Mouse (Mus musculus) MEL (cell line): Measurements from ENCODE around the gene Rasl11a. TPM values are rescaled to one million over a fixed set of nuclear protein-coding genes. Genes with fewer than 3 reads are reported as not detected.

Experiments
- DNase-seq: peaks from one replicate; pipeline ENCODE4 v3.0.0; 2011; ENCODE audit warnings: low read depth, low spot score
- H3K27ac ChIP-seq: 2 replicates; pipeline ENCODE4 v1.5.1; 2012; ENCODE audit warnings: low read depth, mild to moderate bottlenecking, control low read depth, low read length, moderate library complexity; ENCODE audit not compliant: control insufficient read depth
- H3K27me3 ChIP-seq, 2 experiments: fragments of 150-350 bp in 1 of 2; sonication (generic) in 1 of 2; 2 replicates each; pipeline ENCODE4 v1.6.1; 2012; ENCODE audit warnings: low read length in 2 of 2, mild to moderate bottlenecking in 2 of 2, improper control_type of control experiment in 1 of 2, moderate library complexity in 1 of 2; ENCODE audit not compliant: insufficient read depth in 2 of 2, control insufficient read depth in 1 of 2
- H3K36me3 ChIP-seq, 2 experiments: 2 replicates each; pipeline ENCODE4 v1.6.1; 2012 to 2014; ENCODE audit warnings: low read length in 2 of 2, improper control_type of control experiment in 1 of 2, inconsistent platforms in 1 of 2, mild to moderate bottlenecking in 1 of 2; ENCODE audit not compliant: insufficient read depth in 2 of 2, control insufficient read depth in 1 of 2
- H3K4me1 ChIP-seq, 2 experiments: fragments of 150-350 bp in 1 of 2; sonication (generic) in 1 of 2; 2 replicates each; pipeline ENCODE4 v1.6.1; 2012; ENCODE audit warnings: low read length in 2 of 2, improper control_type of control experiment in 1 of 2, mild to moderate bottlenecking in 1 of 2; ENCODE audit not compliant: insufficient read depth in 2 of 2, control insufficient read depth in 1 of 2
- H3K4me3 ChIP-seq, 2 experiments: fragments of 150-350 bp in 1 of 2; sonication (generic) in 1 of 2; 2 replicates each; pipeline ENCODE4 v1.5.1; 2012; ENCODE audit warnings: low read depth in 2 of 2, low read length in 2 of 2, mild to moderate bottlenecking in 2 of 2, moderate library complexity in 2 of 2, control low read depth in 1 of 2, improper control_type of control experiment in 1 of 2; ENCODE audit not compliant: control insufficient read depth in 1 of 2, insufficient read depth in 1 of 2
- H3K79me2 ChIP-seq: 2 replicates; pipeline ENCODE4 v1.6.1; 2012; ENCODE audit warnings: mild to moderate bottlenecking, low read length, moderate library complexity; ENCODE audit not compliant: control insufficient read depth, poor library complexity, insufficient read depth
- H3K9ac ChIP-seq: 2 replicates; pipeline ENCODE4 v1.6.1; 2012; ENCODE audit warnings: low read depth, mild to moderate bottlenecking, control low read depth, low read length, moderate library complexity; ENCODE audit not compliant: control insufficient read depth, poor library complexity, severe bottlenecking
- H3K9me3 ChIP-seq: fragments of 150-350 bp; sonication (generic); replicated peaks from 2 replicates; pipeline ENCODE4 v1.6.1; 2012; ENCODE audit warnings: mild to moderate bottlenecking, low read length, improper control_type of control experiment, moderate library complexity; ENCODE audit not compliant: insufficient read depth
- BHLHE40 ChIP-seq: IDR thresholded peaks from 2 replicates; pipeline ENCODE4 v1.6.1; 2012; ENCODE audit warnings: low read depth, mild to moderate bottlenecking, inconsistent platforms, low read length, improper control_type of control experiment, borderline replicate concordance
- CHD2 ChIP-seq: IDR thresholded peaks from 2 replicates; pipeline ENCODE4 v1.6.1; 2011; ENCODE audit warnings: low read length, improper control_type of control experiment
- CTCF ChIP-seq, 3 experiments: IDR thresholded peaks in 2 of 3; conservative IDR thresholded peaks in 1 of 3; 2 replicates each; pipeline ENCODE4 v1.5.1; 2011 to 2012; ENCODE audit warnings: low read length in 3 of 3, low read depth in 2 of 3, mild to moderate bottlenecking in 2 of 3, improper control_type of control experiment in 1 of 3, inconsistent platforms in 1 of 3, mixed read lengths in 1 of 3, moderate library complexity in 1 of 3; ENCODE audit not compliant: control insufficient read depth in 1 of 3, insufficient read depth in 1 of 3, poor library complexity in 1 of 3, severe bottlenecking in 1 of 3
- E2F4 ChIP-seq: IDR thresholded peaks from 2 replicates; pipeline ENCODE4 v1.6.1; 2011; ENCODE audit warnings: low read depth, low read length, improper control_type of control experiment, borderline replicate concordance
- HCFC1 ChIP-seq: IDR thresholded peaks from 2 replicates; pipeline ENCODE4 v1.6.1; 2012; ENCODE audit warnings: low read depth, mild to moderate bottlenecking, inconsistent platforms, low read length, improper control_type of control experiment, moderate library complexity
- MAFK ChIP-seq: IDR thresholded peaks from 2 replicates; pipeline ENCODE4 v1.6.1; 2011; ENCODE audit warnings: low read depth, mild to moderate bottlenecking, low read length, improper control_type of control experiment, borderline replicate concordance
- MAX ChIP-seq: IDR thresholded peaks from 2 replicates; pipeline ENCODE4 v1.6.1; 2011; ENCODE audit warnings: low read length, improper control_type of control experiment
- MAZ ChIP-seq: IDR thresholded peaks from 2 replicates; pipeline ENCODE4 v1.6.1; 2012; ENCODE audit warnings: low read depth, mild to moderate bottlenecking, inconsistent platforms, low read length, improper control_type of control experiment
- MXI1 ChIP-seq: IDR thresholded peaks from 2 replicates; pipeline ENCODE4 v1.6.1; 2011; ENCODE audit warnings: mild to moderate bottlenecking, low read depth, low read length, improper control_type of control experiment
- NELFE ChIP-seq: IDR thresholded peaks from 2 replicates; pipeline ENCODE4 v1.6.1; 2011; ENCODE audit warnings: low read depth, low read length, improper control_type of control experiment
- NRF1 ChIP-seq: IDR thresholded peaks from 2 replicates; pipeline ENCODE4 v1.6.1; 2014; ENCODE audit warnings: low read depth, mild to moderate bottlenecking, inconsistent platforms, low read length, improper control_type of control experiment, moderate library complexity; ENCODE audit not compliant: poor library complexity, insufficient read depth, severe bottlenecking
- POLR2AphosphoS2 ChIP-seq: IDR thresholded peaks from 2 replicates; pipeline ENCODE4 v1.6.1; 2011; ENCODE audit warnings: low read length, improper control_type of control experiment
- POLR2AphosphoS5 ChIP-seq: IDR thresholded peaks from 2 replicates; pipeline ENCODE4 v1.6.1; 2012; ENCODE audit warnings: low read depth, borderline replicate concordance, mild to moderate bottlenecking, inconsistent platforms, low read length, moderate library complexity, mixed read lengths
- RAD21 ChIP-seq: IDR thresholded peaks from 2 replicates; pipeline ENCODE4 v1.6.1; 2011; ENCODE audit warnings: mild to moderate bottlenecking, low read depth, low read length, improper control_type of control experiment
- RCOR1 ChIP-seq: IDR thresholded peaks from 2 replicates; pipeline ENCODE4 v1.6.1; 2012; ENCODE audit warnings: low read depth, mild to moderate bottlenecking, inconsistent platforms, low read length, improper control_type of control experiment
- SMC3 ChIP-seq: IDR thresholded peaks from 2 replicates; pipeline ENCODE4 v1.6.1; 2011; ENCODE audit warnings: low read depth, low read length, improper control_type of control experiment
- TBP ChIP-seq: IDR thresholded peaks from 2 replicates; pipeline ENCODE4 v1.8.0; 2011; ENCODE audit warnings: low read depth, low read length, improper control_type of control experiment
- TCF12 ChIP-seq: IDR thresholded peaks from 2 replicates; pipeline ENCODE4 v1.6.1; 2014; ENCODE audit warnings: low read depth, mild to moderate bottlenecking, inconsistent platforms, low read length, improper control_type of control experiment, moderate library complexity
- UBTF ChIP-seq: IDR thresholded peaks from 2 replicates; pipeline ENCODE4 v1.6.1; 2012; ENCODE audit warnings: low read depth, mild to moderate bottlenecking, inconsistent platforms, low read length, improper control_type of control experiment, moderate library complexity, borderline replicate concordance; ENCODE audit not compliant: insufficient read depth
- USF1 ChIP-seq: IDR thresholded peaks from 2 replicates; pipeline ENCODE4 v1.6.1; 2014; ENCODE audit warnings: low read depth, mild to moderate bottlenecking, inconsistent platforms, low read length, improper control_type of control experiment, moderate library complexity
- ZC3H11A ChIP-seq: IDR thresholded peaks from 2 replicates; pipeline ENCODE4 v1.6.1; 2012; ENCODE audit warnings: low read depth, mild to moderate bottlenecking, inconsistent platforms, low read length, improper control_type of control experiment
- ZKSCAN1 ChIP-seq: IDR thresholded peaks from 2 replicates; pipeline ENCODE4 v1.6.1; 2012; ENCODE audit warnings: low read depth, mild to moderate bottlenecking, inconsistent platforms, low read length, improper control_type of control experiment, moderate library complexity
- ZMIZ1 ChIP-seq: IDR thresholded peaks from 2 replicates; pipeline ENCODE4 v1.6.1; 2012; ENCODE audit warnings: low read depth, mild to moderate bottlenecking, inconsistent platforms, low read length, improper control_type of control experiment, moderate library complexity
- polyA plus RNA-seq, 2 experiments: library from polyadenylated mRNA; stranded (reverse) in 1 of 2; unstranded in 1 of 2; fragments of >175 nt in 1 of 2; fragments of >200 nt in 1 of 2; gene quantifications; 2 replicates each; pipeline versions ENCODE4 v1.2.1 to v1.2.4; 2012; ENCODE audit warnings: low replicate concordance in 2 of 2, low read depth in 1 of 2; ENCODE audit not compliant: insufficient read length in 2 of 2, insufficient read depth in 1 of 2, missing spikeins in 1 of 2
- total RNA-seq: library from RNA; depleted of rRNA; stranded (reverse); fragments of 300-350 nt; gene quantifications from 2 replicates; pipeline ENCODE4 v1.2.3, GENCODE M21; 2012

Rasl11a gene
- total and polyA plus RNA-seq, 3 experiments = 1.1 to 2.3 TPM; not detected in 1

DNA sequence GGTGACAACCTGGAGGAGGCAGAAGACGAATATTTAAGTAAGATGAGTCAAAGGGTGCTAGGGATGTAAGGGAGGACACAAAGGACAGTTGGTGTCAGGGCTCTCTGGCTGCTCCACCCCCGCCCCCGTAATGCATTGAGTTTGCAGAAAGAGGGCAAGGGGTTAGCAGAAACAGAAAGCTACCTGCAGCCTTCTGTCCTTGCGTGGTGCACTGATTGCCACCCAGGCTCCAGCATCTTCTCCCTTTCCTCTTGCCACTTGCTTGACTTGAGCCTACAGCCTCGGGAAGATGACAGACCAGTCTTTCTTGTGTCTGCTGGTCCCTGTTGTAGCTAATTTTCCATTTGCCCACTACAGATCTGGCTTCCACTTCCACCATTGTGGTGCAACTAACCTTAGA lies 5.1 kb upstream of the Rasl11a start:
- Histone ChIP-seq H3K36me3 (peaks cover 6 to 12% of the 10 kb centered on the region in 2 experiments), H3K79me2 (peaks cover 1% of the 10 kb centered on the region; the same call in 1 of the 2 replicates), H3K9me3 (no peaks in the 10 kb centered on the region), H3K9ac (no peak overlapping the region), H3K4me3 (no peak overlapping the region), H3K4me1 (peaks cover 0 to 3% of the 10 kb centered on the region in 2 experiments; a peak in 2 of 4 replicates), H3K27ac (no peak overlapping the region), H3K27me3 (no peaks in the 10 kb centered on the region)
- TF ChIP-seq POLR2AphosphoS2 = no peak
- TF ChIP-seq MAFK = no peak
- DNase-seq = peak; percentile 44

DNA sequence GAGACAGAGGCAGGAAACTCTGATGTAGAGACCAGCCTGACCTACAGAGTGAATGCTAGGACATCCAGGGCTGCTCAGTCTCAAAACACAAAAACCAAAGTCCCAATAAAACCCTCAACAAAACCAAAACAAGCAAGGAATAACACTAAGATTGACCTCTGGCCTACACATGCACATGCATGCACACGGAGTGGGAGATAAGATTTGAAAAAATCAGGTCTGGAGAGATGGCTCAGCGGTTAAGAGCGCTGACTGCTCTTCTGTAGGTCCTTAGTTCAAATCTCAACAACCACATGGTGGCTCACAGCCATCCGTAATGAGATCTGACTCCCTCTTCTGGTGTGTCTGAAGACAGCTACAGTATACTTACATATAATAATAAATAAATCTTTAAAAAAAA lies 4.4 kb upstream of the Rasl11a start:
- peak; percentile 43 for DNase-seq
- Histone ChIP-seq H3K36me3 (peaks cover 4 to 7% of the 10 kb centered on the region in 2 experiments), H3K9me3 (no peaks in the 10 kb centered on the region), H3K79me2 (no peaks in the 10 kb centered on the region), H3K27me3 (no peaks in the 10 kb centered on the region), H3K4me3 (no peak overlapping the region), H3K27ac (no peak overlapping the region), H3K4me1 (peaks cover 0 to 3% of the 10 kb centered on the region in 2 experiments; a peak in 2 of 4 replicates), H3K9ac (no peak overlapping the region)
- TF ChIP-seq ZC3H11A (no peak), TBP (peak; percentile 79), TCF12 (no peak), BHLHE40 (peak; percentile 25; the same call in 1 of the 2 replicates), NELFE (no peak), MXI1 (no peak), RAD21 (no peak; the same call in 1 of the 2 replicates), CTCF (IDR thresholded peaks at IDR 0.05 in 2 of 3, conservative IDR thresholded peaks at IDR 0.05 in 1 of 3; ENCODE audit: control insufficient read depth in 1 of 3, insufficient read depth in 1 of 3, low read depth in 2 of 3, low read length in 3 of 3, poor library complexity in 1 of 3, severe bottlenecking in 1 of 3) (no peak), RCOR1 (peak; percentile 70), E2F4 (no peak), MAZ (no peak), HCFC1 (no peak), ZKSCAN1 (no peak), ZMIZ1 (no peak), MAX (no peak), NRF1 (no peak), UBTF (no peak), CHD2 (no peak), USF1 (no peak), POLR2AphosphoS5 (no peak), SMC3 (no peak)
